Mouse (Mus musculus): Measurements from ENCODE around the gene St6galnac5.

DNA sequence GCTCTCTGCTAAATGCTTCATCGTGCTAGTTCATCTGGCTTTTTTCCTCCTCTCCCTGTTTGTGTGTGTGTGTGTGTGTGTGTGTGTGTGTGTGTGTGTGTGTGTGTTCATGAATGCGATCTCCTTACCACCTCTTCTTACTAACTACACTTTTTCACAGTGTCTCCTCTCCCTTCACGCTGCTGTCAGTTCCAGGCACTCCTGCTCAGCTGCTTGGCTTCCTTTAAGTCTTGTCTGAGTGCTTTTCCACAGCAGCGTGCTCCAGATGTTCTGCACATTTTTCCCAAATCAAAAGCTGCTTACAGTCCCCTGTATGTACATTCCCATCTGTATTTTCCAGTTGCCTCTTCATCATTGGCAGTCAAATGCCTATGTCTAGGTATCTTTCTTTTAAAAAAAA lies 189.0 kb downstream of the St6galnac5 start:
- TF ChIP-seq CTCF (IDR thresholded peaks at IDR 0.05; ENCODE audit: insufficient read depth, low read depth, low read length): no peak
- TF ChIP-seq POLR2A (IDR thresholded peaks at IDR 0.05; ENCODE audit: insufficient read depth, low read depth, low read length): no peak
